Comparison of ENCODE assay signal across 7 mouse cellular contexts in the genomic region with DNA sequence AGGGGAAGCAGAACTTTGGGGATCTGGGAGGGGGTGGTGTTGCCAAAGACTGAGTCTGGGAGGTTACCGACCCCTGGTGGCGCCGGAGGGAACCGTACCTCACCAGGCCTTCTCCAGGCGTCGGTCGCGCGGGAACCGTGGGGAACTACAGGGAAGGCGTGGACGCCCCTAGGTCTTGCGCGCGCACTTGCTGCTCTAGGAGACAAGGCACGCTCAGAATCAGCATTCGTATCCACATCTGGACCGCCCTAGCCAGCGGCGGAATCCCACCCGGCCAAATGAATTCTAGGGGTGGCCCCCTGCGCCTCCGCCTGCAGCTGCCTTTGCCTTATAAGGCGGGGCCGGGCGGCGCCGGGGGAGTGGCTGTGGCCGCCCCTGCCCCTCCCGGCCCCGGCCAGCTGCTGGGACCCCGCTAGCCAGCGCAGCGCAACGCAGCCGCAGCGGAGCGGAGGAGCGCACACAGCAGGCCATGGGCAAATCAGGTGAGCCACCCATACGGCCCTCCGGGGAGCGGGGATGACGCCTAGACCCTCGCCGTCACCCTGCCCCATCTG. TPM values are rescaled to one million over a fixed set of nuclear protein-coding genes. Genes with fewer than 3 reads are reported as not detected.
A peak's percentile ranks its signal among the peaks of the same experiment; 100 is the strongest.
DNase-seq lines count a peak whose midpoint lies in the region; ATAC-seq lines count a peak whose summit lies in the region.

A gene (plus strand): TSS at position 110 of the 554 bp plus-strand sequence.

- peak within 1 kb of the TSS; percentile 60 for H3K4me3 ChIP-seq in limb, embryonic 11.5 days (ENCODE audit: low read depth, low read length)
- peak within 1 kb of the TSS; percentile 67 for H3K4me3 ChIP-seq in midbrain, embryonic 12.5 days

- H3K4me1 ChIP-seq in limb, embryonic 11.5 days (ENCODE audit: control insufficient read depth, insufficient read depth, low read length): peaks cover 14% of the 10 kb centered on the region; the same call in 1 of the 2 replicates
- H3K4me1 ChIP-seq in midbrain, embryonic 12.5 days: peaks cover 11% of the 10 kb centered on the region

- no peaks in the 10 kb centered on the region for H3K36me3 ChIP-seq in limb, embryonic 11.5 days (ENCODE audit: control insufficient read depth, insufficient read depth, low read length)
- H3K36me3 ChIP-seq in midbrain, embryonic 12.5 days: no peaks in the 10 kb centered on the region

- H3K9ac ChIP-seq in limb, embryonic 11.5 days (ENCODE audit: low read length): peak within 1 kb of the TSS; percentile 63
- H3K9ac ChIP-seq in midbrain, embryonic 12.5 days (replicated peaks): peak within 1 kb of the TSS; percentile 79

- H3K9me3 ChIP-seq in limb, embryonic 11.5 days (ENCODE audit: control insufficient read depth, low read length): no peaks in the 10 kb centered on the region
- H3K9me3 ChIP-seq in midbrain, embryonic 12.5 days: no peaks in the 10 kb centered on the region

- DNase-seq in WW6 (ENCODE audit: low read depth, low spot score): peak; percentile 92
- DNase-seq in embryo, embryonic 11 days: peak; percentile 95
- peak; percentile 81 for DNase-seq in gastrocnemius, postnatal 25 days
- peak; percentile 97 for DNase-seq in limb, embryonic 11.5 days (ENCODE audit: low spot score)
- peak; percentile 70 for DNase-seq in skeletal muscle tissue, adult 2 months (ENCODE audit: low read depth, low spot score)

- H3K27ac ChIP-seq in limb, embryonic 11.5 days (replicated peaks; ENCODE audit: low read depth, low read length): peak within 1 kb of the TSS; percentile 49
- peak within 1 kb of the TSS; percentile 71 for H3K27ac ChIP-seq in midbrain, embryonic 12.5 days (replicated peaks)

- no peaks in the 10 kb centered on the region for H3K27me3 ChIP-seq in limb, embryonic 11.5 days (ENCODE audit: control insufficient read depth, insufficient read depth, low read length)
- H3K27me3 ChIP-seq in midbrain, embryonic 12.5 days: peaks cover 60% of the 10 kb centered on the region

- H3K4me2 ChIP-seq in limb, embryonic 11.5 days (ENCODE audit: low read depth, severe bottlenecking): peak within 1 kb of the TSS; percentile 81
- peak within 1 kb of the TSS; percentile 95 for H3K4me2 ChIP-seq in midbrain, embryonic 12.5 days (replicated peaks)

- 0% methylated on average over 45 of the region's 45 CpGs for WGBS in limb, embryonic 11.5 days
- WGBS in midbrain, embryonic 12.5 days: under 1% methylated on average over 45 of the region's 45 CpGs

- ATAC-seq in inflammation-experienced regulatory T-cells, adult 6 months: peak; percentile 76
- peak; percentile 93 for ATAC-seq in limb, embryonic 11.5 days (ENCODE audit: insufficient number of reproducible peaks, low FRiP score, low TSS enrichment, low read depth)
- peak; percentile 90 for ATAC-seq in midbrain, embryonic 12.5 days (ENCODE audit: low FRiP score, low read depth)

RNA-seq across cellular contexts. Expression of the gene that starts here (rescaled TPM):
- total RNA-seq in gastrocnemius, postnatal 25 days (2021): 1 to 10 TPM; 2.8 to 4.9 TPM
- polyA plus RNA-seq in inflammation-experienced regulatory T-cells, adult 6 months (2017; shearing (Covaris generic)): 100 to 1,000 TPM; 153 to 302 (median 185) TPM
- 70.4 and 75.2 TPM in 2 replicates for polyA plus RNA-seq in limb, embryonic 11.5 days (2014; fragmentation: Nextera tagmentation; extraction: Ambion mirVana)
- polyA plus RNA-seq in midbrain, embryonic 12.5 days (2016; fragmentation: Nextera tagmentation; extraction: Ambion mirVana): 54.6 and 62.9 TPM in 2 replicates

Comparison
In these comparisons a context has a peak if more than half of its experiments do, and no peak if none do; other contexts are left out.
1. Peak in every context shown above with its lines: DNase-seq, ATAC-seq, H3K4me3 ChIP-seq and H3K27ac ChIP-seq.